Mouse (Mus musculus): ENCODE data around the gene Pear1. TPM values are rescaled to one million over a fixed set of nuclear protein-coding genes. Genes with fewer than 3 reads are reported as not detected.

The Pear1 gene
- total and polyA plus RNA-seq, 2 experiments from 2014 or later, result 4.9 to 12.3 TPM

- H3K36me3 ChIP-seq (ENCODE audit: insufficient read depth), result no peaks in the 10 kb centered on the region
- 61% methylated on average over 4 of the region's 4 CpGs for WGBS
- no peaks in the 10 kb centered on the region for H3K4me1 ChIP-seq (ENCODE audit: insufficient read depth)
- no peak for TF ChIP-seq CTCF (IDR thresholded peaks at IDR 0.05; ENCODE audit: low read depth)
- no peak overlapping the region for H3K9ac ChIP-seq
- DNase-seq, result no peak
- no peak overlapping the region for H3K4me3 ChIP-seq (ENCODE audit: low read depth, low read length)
- H3K9me3 ChIP-seq (ENCODE audit: low read length), result no peaks in the 10 kb centered on the region
- ATAC-seq, result no peak
- 0 out of 2 replicates have a peak overlapping the region, but pooled peaks have one; percentile 29 for H3K27ac ChIP-seq (ENCODE audit: low read depth, low read length)
- no peaks in the 10 kb centered on the region for H3K27me3 ChIP-seq (ENCODE audit: insufficient read depth, low read length)
- H3K4me2 ChIP-seq (ENCODE audit: low read depth), result no peak overlapping the region
Observed at GRCm38 (mm10) chr3:87763202-87763601, 60.9 kb downstream of the Pear1 start.

- ATAC-seq (no peak), DNase-seq (no peak)
- TF ChIP-seq CTCF (IDR thresholded peaks at IDR 0.05; ENCODE audit: low read depth), result no peak
- 78% methylated on average over 20 of the region's 20 CpGs for WGBS
- Histone ChIP-seq H3K9me3 (ENCODE audit: low read length) (no peaks in the 10 kb centered on the region), H3K27me3 (ENCODE audit: insufficient read depth, low read length) (no peaks in the 10 kb centered on the region), H3K4me3 (ENCODE audit: low read depth, low read length) (no peak overlapping the region), H3K9ac (no peak overlapping the region), H3K36me3 (ENCODE audit: insufficient read depth) (no peaks in the 10 kb centered on the region), H3K4me1 (ENCODE audit: insufficient read depth) (no peaks in the 10 kb centered on the region), H3K27ac (ENCODE audit: low read depth, low read length) (no peak overlapping the region), H3K4me2 (ENCODE audit: low read depth) (no peak overlapping the region)
Observed at GRCm38 (mm10) chr3:87761408-87762375, 62.4 kb downstream of the Pear1 start.

GRCm38 (mm10) chr3:87758641-87759040, 65.5 kb downstream of the Pear1 start:
- TF ChIP-seq CTCF (IDR thresholded peaks at IDR 0.05; ENCODE audit: low read depth), result no peak
- Histone ChIP-seq H3K4me1 (ENCODE audit: insufficient read depth) (0 out of 2 replicates have a peak, but pooled peaks cover 6% of the 10 kb centered on the region), H3K27ac (ENCODE audit: low read depth, low read length) (no peak overlapping the region), H3K27me3 (ENCODE audit: insufficient read depth, low read length) (no peaks in the 10 kb centered on the region; the same call in 1 of the 2 replicates), H3K4me3 (ENCODE audit: low read depth, low read length) (no peak overlapping the region), H3K9ac (no peak overlapping the region), H3K36me3 (ENCODE audit: insufficient read depth) (no peaks in the 10 kb centered on the region), H3K4me2 (ENCODE audit: low read depth) (no peak overlapping the region), H3K9me3 (ENCODE audit: low read length) (no peaks in the 10 kb centered on the region)
- no peak for ATAC-seq
- no peak for DNase-seq
- WGBS, result 66% methylated on average over 4 of the region's 5 CpGs

- peak; percentile 16 for ATAC-seq
Observed at GRCm38 (mm10) chr3:87756488-87756887, 67.6 kb downstream of the Pear1 start.

GRCm38 (mm10) chr3:87755964-87756363, 68.1 kb downstream of the Pear1 start:
- H3K27ac ChIP-seq (ENCODE audit: low read depth, low read length), result no peak overlapping the region
- H3K36me3 ChIP-seq (ENCODE audit: insufficient read depth), result no peaks in the 10 kb centered on the region
- H3K27me3 ChIP-seq (ENCODE audit: insufficient read depth, low read length), result no peaks in the 10 kb centered on the region; the same call in 1 of the 2 replicates
- ATAC-seq (peak; percentile 98), DNase-seq (peak; percentile 87)
- 0 out of 2 replicates have a peak, but pooled peaks cover 6% of the 10 kb centered on the region for H3K4me1 ChIP-seq (ENCODE audit: insufficient read depth)
- peak overlapping the region; percentile 32 for H3K4me3 ChIP-seq (ENCODE audit: low read depth, low read length)
- WGBS, result 5% methylated on average over 24 of the region's 24 CpGs
- peak overlapping the region; percentile 35 for H3K9ac ChIP-seq
- no peaks in the 10 kb centered on the region for H3K9me3 ChIP-seq (ENCODE audit: low read length)
- H3K4me2 ChIP-seq (ENCODE audit: low read depth), result peak overlapping the region; percentile 58
- peak; percentile 99 for TF ChIP-seq CTCF (IDR thresholded peaks at IDR 0.05; ENCODE audit: low read depth)

More at GRCm38 (mm10) chr3:87756488-87756887, 67.6 kb downstream of the Pear1 start:
- 51% methylated on average over 20 of the region's 20 CpGs for WGBS
- no peak for TF ChIP-seq CTCF (IDR thresholded peaks at IDR 0.05; ENCODE audit: low read depth)
- Histone ChIP-seq H3K36me3 (ENCODE audit: insufficient read depth) (no peaks in the 10 kb centered on the region), H3K4me2 (ENCODE audit: low read depth) (peak overlapping the region; percentile 58), H3K27ac (ENCODE audit: low read depth, low read length) (no peak overlapping the region), H3K4me3 (ENCODE audit: low read depth, low read length) (peak overlapping the region; percentile 32), H3K9ac (peak overlapping the region; percentile 35), H3K9me3 (ENCODE audit: low read length) (no peaks in the 10 kb centered on the region), H3K4me1 (ENCODE audit: insufficient read depth) (0 out of 2 replicates have a peak, but pooled peaks cover 6% of the 10 kb centered on the region), H3K27me3 (ENCODE audit: insufficient read depth, low read length) (no peaks in the 10 kb centered on the region; the same call in 1 of the 2 replicates)
- DNase-seq, result no peak

- Histone ChIP-seq H3K4me3 (ENCODE audit: low read depth, low read length) (no peak overlapping the region), H3K9me3 (ENCODE audit: low read length) (no peaks in the 10 kb centered on the region), H3K36me3 (ENCODE audit: insufficient read depth) (no peaks in the 10 kb centered on the region), H3K27me3 (ENCODE audit: insufficient read depth, low read length) (no peaks in the 10 kb centered on the region; the same call in 1 of the 2 replicates), H3K27ac (ENCODE audit: low read depth, low read length) (no peak overlapping the region), H3K4me2 (ENCODE audit: low read depth) (no peak overlapping the region), H3K4me1 (ENCODE audit: insufficient read depth) (0 out of 2 replicates have a peak, but pooled peaks cover 6% of the 10 kb centered on the region), H3K9ac (no peak overlapping the region)
- DNase-seq, result no peak
- no peak for TF ChIP-seq CTCF (IDR thresholded peaks at IDR 0.05; ENCODE audit: low read depth)
- WGBS, result 85% methylated on average over 13 of the region's 13 CpGs
- ATAC-seq, result no peak
Observed at GRCm38 (mm10) chr3:87753829-87754228, 70.3 kb downstream of the Pear1 start.

GRCm38 (mm10) chr3:87752567-87752966, 71.5 kb downstream of the Pear1 start:
- no peaks in the 10 kb centered on the region for H3K9me3 ChIP-seq (ENCODE audit: low read length)
- H3K9ac ChIP-seq, result no peak overlapping the region
- 0 out of 2 replicates have a peak, but pooled peaks cover 6% of the 10 kb centered on the region for H3K4me1 ChIP-seq (ENCODE audit: insufficient read depth)
- DNase-seq (no peak), ATAC-seq (no peak)
- H3K4me3 ChIP-seq (ENCODE audit: low read depth, low read length), result no peak overlapping the region
- no peaks in the 10 kb centered on the region; the same call in 1 of the 2 replicates for H3K27me3 ChIP-seq (ENCODE audit: insufficient read depth, low read length)
- no peak overlapping the region for H3K27ac ChIP-seq (ENCODE audit: low read depth, low read length)
- no peak overlapping the region for H3K4me2 ChIP-seq (ENCODE audit: low read depth)
- TF ChIP-seq CTCF (IDR thresholded peaks at IDR 0.05; ENCODE audit: low read depth), result no peak
- 87% methylated on average over 3 of the region's 3 CpGs for WGBS
- H3K36me3 ChIP-seq (ENCODE audit: insufficient read depth), result no peaks in the 10 kb centered on the region

Data from forebrain, postnatal 0 days (tissue).